Mouse (Mus musculus) right cerebral cortex, postnatal 10 days (tissue): ENCODE results near the gene Gm49361.

Source experiments
- DNase-seq, 2 experiments: peaks; one replicate each; pipeline ENCODE4 v3.0.0; 2021; ENCODE audit warnings: low spot score in 2 of 2

The Gm49361 gene

GRCm38 (mm10) chr14:57620598-57621236, 125.2 kb downstream of the Gm49361 start:
- no peak for DNase-seq

- DNase-seq = peak in 1 of 2 experiments; percentile 37
Measured at GRCm38 (mm10) chr14:57619487-57619886, 126.4 kb downstream of the Gm49361 start.

- DNase-seq = no peak
Measured at GRCm38 (mm10) chr14:57617675-57618074, 128.2 kb downstream of the Gm49361 start.

- no peak for DNase-seq
Measured at GRCm38 (mm10) chr14:57616339-57616965, 129.5 kb downstream of the Gm49361 start.

GRCm38 (mm10) chr14:57615828-57616227, 130.1 kb downstream of the Gm49361 start:
- DNase-seq = no peak

- DNase-seq = no peak
Measured at GRCm38 (mm10) chr14:57611034-57611433, 134.9 kb downstream of the Gm49361 start.

GRCm38 (mm10) chr14:57609816-57610329, 136.0 kb downstream of the Gm49361 start:
- no peak for DNase-seq

GRCm38 (mm10) chr14:57607500-57607899, 138.4 kb downstream of the Gm49361 start:
- peak; percentile 82 to 83 for DNase-seq

- no peak for DNase-seq
Measured at GRCm38 (mm10) chr14:57606663-57607365, 139.1 kb downstream of the Gm49361 start.

GRCm38 (mm10) chr14:57593279-57593678, 152.6 kb downstream of the Gm49361 start:
- no peak for DNase-seq
